Mouse (Mus musculus) ES-Bruce4 (cell line): Measurements from ENCODE around the gene 4931428F04Rik. TPM values are rescaled to one million over a fixed set of nuclear protein-coding genes. Genes with fewer than 3 reads are reported as not detected.
A peak's percentile ranks its signal among the peaks of the same experiment; 100 is the strongest.
"Not testable (repeated sequence)": the region's sequence is repeated elsewhere in the genome, so short reads cannot be mapped to it uniquely, and the experiment has no call there.

Experiments used
- H3K27ac ChIP-seq: 2 replicates; pipeline ENCODE4 v1.5.1; 2012; ENCODE audit warnings: low read length, inconsistent platforms; ENCODE audit not compliant: insufficient read depth
- H3K27me3 ChIP-seq: 2 replicates; pipeline ENCODE4 v1.6.1; 2012; ENCODE audit warnings: mild to moderate bottlenecking, low read length, inconsistent platforms; ENCODE audit not compliant: control insufficient read depth, poor library complexity, insufficient read depth, severe bottlenecking
- H3K36me3 ChIP-seq: 2 replicates; pipeline ENCODE4 v1.6.1; 2012; ENCODE audit warnings: inconsistent platforms, mild to moderate bottlenecking, low read length, moderate library complexity; ENCODE audit not compliant: control insufficient read depth, poor library complexity, insufficient read depth, severe bottlenecking
- H3K4me1 ChIP-seq: one replicate; pipeline ENCODE4 v1.8.1; 2011; ENCODE audit warnings: low read length; ENCODE audit not compliant: control insufficient read depth, insufficient read depth
- H3K4me3 ChIP-seq: 2 replicates; pipeline ENCODE4 v1.5.1; 2011; ENCODE audit warnings: low read depth, mild to moderate bottlenecking, low read length
- H3K9ac ChIP-seq: 2 replicates; pipeline ENCODE4 v1.6.1; 2012; ENCODE audit warnings: low read depth, mild to moderate bottlenecking, inconsistent platforms; ENCODE audit not compliant: poor library complexity, severe bottlenecking
- H3K9me3 ChIP-seq: replicated peaks from 2 replicates; pipeline ENCODE4 v1.6.1; 2012; ENCODE audit warnings: mild to moderate bottlenecking, low read length, inconsistent platforms; ENCODE audit not compliant: control insufficient read depth, poor library complexity, insufficient read depth, severe bottlenecking
- CTCF ChIP-seq: IDR thresholded peaks from one replicate; pipeline ENCODE4 v1.8.1; 2011; ENCODE audit warnings: low read depth, low read length
- EP300 ChIP-seq: IDR thresholded peaks from 2 replicates; pipeline ENCODE4 v1.6.1; 2011; ENCODE audit warnings: low read depth, low read length; ENCODE audit not compliant: insufficient read depth
- POLR2A ChIP-seq: IDR thresholded peaks from one replicate; pipeline ENCODE4 v1.8.1; 2011; ENCODE audit warnings: low read length; ENCODE audit not compliant: insufficient read depth
- polyA plus RNA-seq: library from polyadenylated mRNA; stranded (reverse); fragments of >200 nt; gene quantifications from 2 replicates; pipeline ENCODE4 v1.2.4, GENCODE M21; 2011; ENCODE audit warnings: low read depth; ENCODE audit not compliant: missing spikeins, insufficient read depth, insufficient read length

Gene 4931428F04Rik
- polyA plus RNA-seq, 1 experiment: 9.4 TPM

DNA sequence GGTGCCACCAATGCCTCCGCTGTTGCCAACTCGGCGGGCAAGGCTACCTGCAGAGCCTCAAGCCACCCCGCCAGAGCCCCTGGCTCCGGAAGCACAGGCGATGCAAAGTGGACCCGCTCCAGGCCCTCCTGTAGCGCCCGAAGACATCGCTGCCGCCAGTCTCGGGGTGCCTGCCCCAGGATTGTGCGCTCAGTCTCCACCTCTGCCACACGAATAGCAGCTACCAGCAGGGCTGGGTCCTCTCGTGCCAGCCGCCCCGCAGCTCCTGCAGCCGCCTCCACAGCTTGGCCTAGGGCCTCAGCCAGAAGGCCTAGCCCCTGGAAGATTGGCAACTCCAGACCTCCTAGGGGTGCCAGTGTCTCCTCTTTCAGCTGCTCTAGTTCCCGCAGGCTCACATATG lies 3.7 kb upstream of the 4931428F04Rik start:
- Histone ChIP-seq H3K9me3 (no peaks in the 10 kb centered on the region), H3K9ac (peak overlapping the region; percentile 45), H3K27ac (no peak overlapping the region), H3K4me1 (peaks cover 4% of the 10 kb centered on the region), H3K36me3 (no peaks in the 10 kb centered on the region), H3K4me3 (peak overlapping the region; percentile 38), H3K27me3 (no peaks in the 10 kb centered on the region)
- TF ChIP-seq EP300: no peak
- TF ChIP-seq CTCF: no peak
- no peak for TF ChIP-seq POLR2A

DNA sequence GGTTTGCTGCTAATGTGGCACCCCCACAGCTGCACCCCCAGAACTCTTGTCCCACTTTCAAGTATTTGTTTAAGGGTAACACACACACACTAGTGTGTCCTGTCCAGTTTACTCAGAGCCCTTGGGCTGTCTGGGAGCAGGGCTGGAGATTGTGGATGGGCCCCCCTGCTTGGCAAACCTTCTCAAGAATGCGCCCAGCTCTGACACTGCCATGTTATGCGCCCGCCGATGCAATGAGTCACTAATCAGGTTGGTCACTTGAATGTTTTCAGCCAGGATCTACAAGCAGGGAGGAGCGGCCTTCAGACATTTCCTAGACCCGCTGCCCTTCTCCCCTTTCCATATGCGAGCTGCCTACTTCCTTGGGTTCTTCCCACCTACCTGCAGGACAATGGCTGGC lies 2.8 kb upstream of the 4931428F04Rik start:
- Histone ChIP-seq H3K36me3 (no peaks in the 10 kb centered on the region), H3K9ac (peak overlapping the region; percentile 45), H3K9me3 (no peaks in the 10 kb centered on the region), H3K4me1 (peaks cover 4% of the 10 kb centered on the region), H3K27ac (no peak overlapping the region), H3K27me3 (no peaks in the 10 kb centered on the region), H3K4me3 (peak overlapping the region; percentile 38)
- TF ChIP-seq EP300 (no peak), POLR2A (no peak), CTCF (no peak)

DNA sequence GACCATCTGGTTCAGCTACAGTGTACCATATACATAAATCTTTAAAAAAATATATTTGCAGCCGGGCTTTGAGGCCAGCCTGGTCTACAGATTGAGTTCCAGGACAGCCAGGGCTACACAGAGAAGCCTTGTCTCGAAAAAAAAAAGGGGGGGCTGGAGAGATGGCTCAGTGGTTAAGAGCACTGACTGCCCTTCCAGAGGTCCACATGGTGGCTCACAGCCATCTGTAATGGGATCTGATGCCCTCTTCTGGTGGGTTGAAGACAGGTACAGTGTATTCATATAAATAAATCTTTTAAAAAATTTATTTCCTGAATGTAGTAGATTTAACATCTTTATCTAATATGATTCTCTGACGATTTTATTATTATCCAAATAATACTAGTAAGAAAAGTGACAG lies 2.1 kb upstream of the 4931428F04Rik start:
- not testable (repeated sequence) for H3K9ac ChIP-seq, H3K9me3 ChIP-seq

DNA sequence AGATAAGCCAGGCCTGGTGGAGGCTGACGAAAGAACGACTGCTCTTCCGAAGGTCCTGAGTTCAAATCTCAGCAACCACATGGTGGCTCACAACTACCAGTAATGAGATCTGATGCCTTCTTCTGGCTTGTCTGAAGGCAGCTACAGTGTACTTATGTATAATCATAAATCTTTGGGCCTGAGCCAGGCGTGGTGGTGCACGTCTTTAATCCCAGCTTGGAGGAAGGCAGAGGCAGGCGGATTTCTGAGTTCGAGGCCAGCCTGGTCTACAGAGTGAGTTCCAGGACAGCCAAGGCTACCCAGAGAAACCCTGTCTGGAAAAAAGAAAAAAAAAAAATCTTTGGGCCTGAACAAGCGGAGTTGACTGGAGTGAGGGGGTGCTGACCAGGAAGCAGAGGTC lies 1.7 kb upstream of the 4931428F04Rik start:
- H3K9ac ChIP-seq, H3K27me3 ChIP-seq, H3K36me3 ChIP-seq, H3K27ac ChIP-seq, H3K4me3 ChIP-seq, H3K4me1 ChIP-seq, H3K9me3 ChIP-seq: not testable (repeated sequence)

More for the DNA sequence above, 2.1 kb upstream of the 4931428F04Rik start:
- not testable (repeated sequence) for H3K4me3 ChIP-seq, H3K36me3 ChIP-seq, H3K27me3 ChIP-seq, H3K4me1 ChIP-seq, H3K27ac ChIP-seq

DNA sequence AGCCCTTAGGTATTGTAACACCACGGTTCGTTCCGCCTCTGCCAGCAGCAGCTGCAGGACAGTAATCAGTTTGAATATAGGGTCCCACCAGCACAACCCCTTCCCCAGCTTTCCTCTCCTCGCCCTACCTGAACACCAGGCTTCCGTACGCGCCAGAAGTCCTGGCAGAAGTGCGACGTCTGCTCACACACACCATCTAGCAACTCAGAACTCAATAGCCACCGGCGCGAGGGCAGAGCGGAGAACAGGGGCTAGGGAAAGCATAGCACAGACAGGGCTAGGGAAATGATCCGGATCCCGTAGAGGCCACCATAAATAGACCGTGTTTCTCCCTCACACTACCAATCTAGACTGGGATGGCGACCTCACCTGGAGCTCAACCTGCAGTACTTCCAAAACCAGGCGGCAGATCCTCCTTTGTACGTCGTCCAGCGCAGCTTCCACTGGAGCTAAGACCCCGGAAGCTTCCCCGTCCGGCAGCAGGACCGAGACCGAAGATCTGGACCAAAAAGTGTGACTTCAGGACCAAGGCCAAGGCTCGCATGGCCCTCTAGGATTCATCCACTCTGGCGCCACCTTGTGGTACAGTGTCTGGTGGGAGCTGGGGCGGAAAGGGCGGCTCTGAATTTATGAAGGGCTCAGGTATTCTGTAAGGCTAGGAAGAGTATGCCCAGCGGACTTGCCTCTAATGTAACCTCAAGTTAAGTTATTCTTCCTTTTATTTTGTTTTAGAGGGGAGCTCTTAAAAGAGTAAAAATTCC lies 1.1 kb upstream of the 4931428F04Rik start:
- peaks cover 4% of the 10 kb centered on the region for H3K4me1 ChIP-seq
- H3K9ac ChIP-seq: no peak overlapping the region; the same call in 1 of the 2 replicates
- H3K27ac ChIP-seq: no peak overlapping the region
- no peaks in the 10 kb centered on the region for H3K27me3 ChIP-seq
- TF ChIP-seq POLR2A (no peak), EP300 (peak; percentile 46; the same call in 1 of the 2 replicates), CTCF (peak; percentile 97)
- H3K9me3 ChIP-seq: no peaks in the 10 kb centered on the region
- H3K36me3 ChIP-seq: no peaks in the 10 kb centered on the region
- H3K4me3 ChIP-seq: peak overlapping the region; percentile 83

DNA sequence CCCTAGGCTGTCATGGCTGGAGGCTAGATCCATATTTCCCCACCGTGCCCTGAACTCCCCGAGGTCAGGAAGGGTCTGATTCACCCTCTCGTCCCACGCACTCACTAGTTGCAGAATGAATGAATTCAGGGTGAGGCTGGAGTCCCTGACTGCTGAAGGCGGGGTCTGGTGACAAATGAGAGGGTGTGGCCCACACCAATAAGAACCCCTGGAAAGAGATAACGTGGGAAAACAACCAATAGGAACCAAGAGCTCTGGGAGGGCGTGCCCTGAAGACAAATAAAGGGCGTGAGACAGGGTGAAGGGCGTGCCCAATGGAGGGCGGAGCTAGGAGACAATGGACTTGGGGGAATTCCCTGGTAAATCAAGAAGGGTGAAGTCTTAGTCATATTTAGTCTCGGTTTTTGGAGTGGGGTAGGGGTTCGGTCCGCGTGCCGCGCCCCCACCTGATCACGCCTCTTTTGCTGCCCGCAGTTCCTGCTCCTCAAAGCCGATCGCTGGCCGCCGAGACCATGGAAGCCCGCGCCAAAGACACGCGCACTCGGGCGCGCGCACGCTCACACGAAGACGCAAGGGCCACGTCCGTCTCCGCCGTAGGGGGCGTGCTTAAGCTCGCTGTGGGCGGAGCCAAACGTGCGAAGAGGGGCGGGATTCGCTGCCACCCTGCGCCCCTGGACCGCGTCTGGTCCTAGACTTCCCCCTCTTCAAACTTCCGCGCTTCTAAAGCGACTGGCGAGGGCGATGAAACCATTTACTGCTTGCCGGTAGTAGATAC lies 519 bp downstream of the 4931428F04Rik start:
- Histone ChIP-seq H3K4me1 (peaks cover 2% of the 10 kb centered on the region), H3K4me3 (peak overlapping the region; percentile 83), H3K36me3 (no peaks in the 10 kb centered on the region), H3K27ac (peak overlapping the region; percentile 51; the same call in 1 of the 2 replicates), H3K27me3 (no peaks in the 10 kb centered on the region), H3K9ac (peak overlapping the region; percentile 55; the same call in 1 of the 2 replicates), H3K9me3 (no peaks in the 10 kb centered on the region)
- TF ChIP-seq EP300 (no peak), POLR2A (peak; percentile 58)
